Mouse (Mus musculus) thymus, adult 2 months (tissue): ENCODE results near the gene Cd96.

Source experiments
- CTCF ChIP-seq: fragments of 200-500 bp; IDR thresholded peaks from 2 replicates; pipeline ENCODE4 v1.5.1; 2012; ENCODE audit warnings: mild to moderate bottlenecking, control low read depth, low read length, moderate library complexity, borderline replicate concordance; ENCODE audit not compliant: control insufficient read depth, poor library complexity, insufficient read depth; ENCODE audit errors: extremely low read depth
- POLR2A ChIP-seq: fragments of 200-500 bp; IDR thresholded peaks from 2 replicates; pipeline ENCODE4 v1.6.1; 2012; ENCODE audit warnings: mild to moderate bottlenecking, low read length, control low read depth, moderate library complexity; ENCODE audit not compliant: control insufficient read depth, poor library complexity, insufficient read depth; ENCODE audit errors: extremely low read depth

- no peak for TF ChIP-seq POLR2A
- no peak for TF ChIP-seq CTCF
Measured at GRCm38 (mm10) chr16:46009717-46010116, 110.3 kb downstream of the Cd96 start.
